Mouse (Mus musculus): ENCODE data around the gene Gnaq. TPM values are rescaled to one million over a fixed set of nuclear protein-coding genes. Genes with fewer than 3 reads are reported as not detected.

Gnaq gene
- total and polyA plus RNA-seq, 3 experiments: 8.1 to 12.9 (median 8.2) TPM

DNA sequence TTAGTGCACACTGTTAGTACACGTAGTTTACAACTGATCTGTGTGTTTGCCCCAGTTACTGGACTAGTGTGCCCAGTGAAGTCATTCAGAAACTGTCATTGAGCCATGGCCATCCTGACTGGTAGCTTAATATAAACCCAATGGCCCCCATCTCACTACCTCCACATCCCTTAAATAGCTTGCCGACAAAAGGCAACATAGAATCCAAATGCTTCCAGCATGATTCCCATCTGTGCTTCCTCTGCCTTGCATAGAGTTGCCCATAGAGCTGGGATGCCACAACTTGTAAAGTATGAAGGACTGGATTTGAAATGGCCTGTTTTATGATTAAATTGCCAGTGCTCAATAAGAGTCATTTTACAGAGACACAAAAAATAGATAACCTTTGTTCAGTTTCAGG, 212.9 kb downstream of the Gnaq start:
- Histone ChIP-seq H3K9ac (ENCODE audit: insufficient read depth, low read depth) (no peak overlapping the region), H3K4me3 (replicated peaks in 1 of 3; ENCODE audit: low read depth in 2 of 3, low read length in 2 of 3, poor library complexity in 1 of 3) (no peak overlapping the region), H3K27ac (ENCODE audit: insufficient read depth, low read depth) (no peak overlapping the region), H3K36me3 (replicated peaks in 1 of 2; ENCODE audit: control insufficient read depth in 1 of 2, insufficient read depth in 1 of 2, low read length in 1 of 2) (peaks cover 7 to 38% of the 10 kb centered on the region in 2 experiments), H3K4me2 (ENCODE audit: insufficient read depth, low read depth, poor library complexity, severe bottlenecking) (no peak overlapping the region), H3K4me1 (ENCODE audit: control insufficient read depth in 1 of 2, insufficient read depth in 2 of 2) (peaks cover 0 to 29% of the 10 kb centered on the region in 2 experiments; a peak in 3 of 4 replicates), H3K9me3 (replicated peaks; ENCODE audit: low read length) (no peaks in the 10 kb centered on the region), H3K79me2 (replicated peaks; ENCODE audit: control insufficient read depth, extremely low read depth, insufficient read depth, poor library complexity, severe bottlenecking) (no peaks in the 10 kb centered on the region), H3K27me3 (replicated peaks) (no peaks in the 10 kb centered on the region)
- TF ChIP-seq MYC (IDR thresholded peaks at IDR 0.05; ENCODE audit: low read depth, low read length): no peak
- TF ChIP-seq KAT2A (IDR thresholded peaks at IDR 0.05; ENCODE audit: insufficient replicate concordance, low read length): no peak
- TF ChIP-seq MAX (IDR thresholded peaks at IDR 0.05; ENCODE audit: low read length): no peak
- no peak for TF ChIP-seq MEF2A (IDR thresholded peaks at IDR 0.05; ENCODE audit: borderline replicate concordance, low read depth, low read length)
- TF ChIP-seq NRF1 (IDR thresholded peaks at IDR 0.05; ENCODE audit: low read depth, low read length): no peak
- TF ChIP-seq JUND (conservative IDR thresholded peaks at IDR 0.05; ENCODE audit: low read depth, low read length): no peak
- no peak for TF ChIP-seq MXI1 (IDR thresholded peaks at IDR 0.05; ENCODE audit: low read depth, low read length)
- no peak for DNase-seq (ENCODE audit: extremely low read depth)
- dilution Hi-C loops (cut with MboI; ENCODE audit: extremely low pct_ligation_motif_present, extremely low pct_unique_long_range_greater_than_20kb, low sequenced_read_pairs): no loop called here
- in situ Hi-C loops (cut with MboI; ENCODE audit: low pct_ligation_motif_present, low pct_unique_long_range_greater_than_20kb, low sequenced_read_pairs): loop anchor here (25.0 kb wide), 1 partner anchor 283 kb away; no protein-coding TSS in a partner anchor

DNA sequence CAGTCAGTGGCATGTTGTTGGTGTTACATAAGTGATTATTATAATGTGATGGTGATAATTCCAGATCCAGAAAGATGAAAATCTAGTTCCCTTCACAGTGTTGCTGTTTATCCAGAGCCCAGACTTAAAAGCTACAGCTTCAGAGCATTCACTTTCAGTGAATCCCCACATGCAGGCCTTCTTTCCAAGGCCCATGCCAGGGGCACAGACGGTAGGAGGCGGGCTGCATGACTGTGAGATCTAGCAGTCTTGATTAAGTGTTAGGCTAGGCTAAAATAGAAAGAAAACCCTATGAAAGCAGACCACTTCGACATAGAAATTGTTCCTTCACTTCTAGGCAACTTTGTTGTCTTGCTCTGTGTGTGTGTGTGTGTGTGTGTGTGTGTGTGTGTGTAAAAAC, 214.4 kb downstream of the Gnaq start:
- Histone ChIP-seq H3K4me3 (replicated peaks in 1 of 3; ENCODE audit: low read depth in 2 of 3, low read length in 2 of 3, poor library complexity in 1 of 3) (no peak overlapping the region), H3K27ac (ENCODE audit: insufficient read depth, low read depth) (no peak overlapping the region), H3K4me2 (ENCODE audit: insufficient read depth, low read depth, poor library complexity, severe bottlenecking) (no peak overlapping the region), H3K9me3 (replicated peaks; ENCODE audit: low read length) (no peaks in the 10 kb centered on the region), H3K9ac (ENCODE audit: insufficient read depth, low read depth) (no peak overlapping the region), H3K4me1 (ENCODE audit: control insufficient read depth in 1 of 2, insufficient read depth in 2 of 2) (peaks cover 0 to 23% of the 10 kb centered on the region in 2 experiments; a peak in 3 of 4 replicates), H3K79me2 (replicated peaks; ENCODE audit: control insufficient read depth, extremely low read depth, insufficient read depth, poor library complexity, severe bottlenecking) (no peaks in the 10 kb centered on the region), H3K27me3 (replicated peaks) (no peaks in the 10 kb centered on the region), H3K36me3 (replicated peaks in 1 of 2; ENCODE audit: control insufficient read depth in 1 of 2, insufficient read depth in 1 of 2, low read length in 1 of 2) (peaks cover 7 to 29% of the 10 kb centered on the region in 2 experiments)
- no peak for DNase-seq (ENCODE audit: extremely low read depth)
- dilution Hi-C loops (cut with MboI; ENCODE audit: extremely low pct_ligation_motif_present, extremely low pct_unique_long_range_greater_than_20kb, low sequenced_read_pairs) (no loop called here), in situ Hi-C loops (cut with MboI; ENCODE audit: low pct_ligation_motif_present, low pct_unique_long_range_greater_than_20kb, low sequenced_read_pairs) (loop anchor here (25.0 kb wide), 1 partner anchor 285 kb away; no protein-coding TSS in a partner anchor)
- TF ChIP-seq BHLHE40 (IDR thresholded peaks at IDR 0.05; ENCODE audit: low read depth, low read length) (no peak), TCF12 (IDR thresholded peaks at IDR 0.05; ENCODE audit: low read depth, low read length) (no peak), ETS1 (conservative IDR thresholded peaks at IDR 0.05; ENCODE audit: low read depth, low read length) (no peak), MYC (IDR thresholded peaks at IDR 0.05; ENCODE audit: low read depth, low read length) (no peak), USF2 (conservative IDR thresholded peaks at IDR 0.05; ENCODE audit: low read depth, low read length) (no peak)

DNA sequence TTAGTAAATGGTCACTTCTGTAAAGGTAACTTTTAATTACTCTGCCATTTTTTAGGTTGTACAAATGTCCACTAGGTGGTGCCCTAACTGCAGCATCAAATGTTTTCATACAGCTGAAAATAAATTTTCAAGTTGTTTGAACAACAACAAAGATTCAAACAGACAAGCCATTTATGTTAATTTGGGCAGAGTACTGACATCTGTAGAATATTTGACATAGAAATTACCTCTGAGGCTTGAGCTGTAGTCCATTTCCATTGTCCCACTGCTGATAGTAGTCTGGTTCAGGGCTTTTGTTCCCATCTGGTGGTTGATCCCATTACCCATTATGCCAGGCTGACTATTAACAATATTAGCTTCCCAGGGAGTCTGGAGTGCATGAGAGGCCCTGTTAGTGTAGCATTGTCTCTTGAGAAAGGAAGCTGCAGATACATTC, 221.1 kb downstream of the Gnaq start:
- in situ Hi-C loops (cut with MboI; ENCODE audit: low pct_ligation_motif_present, low pct_unique_long_range_greater_than_20kb, low sequenced_read_pairs): loop anchor here (25.0 kb wide), 1 partner anchor 184 kb away; no protein-coding TSS in a partner anchor
- no peak overlapping the region for H3K27ac ChIP-seq (ENCODE audit: insufficient read depth, low read depth)
- H3K9ac ChIP-seq (ENCODE audit: insufficient read depth, low read depth): no peak overlapping the region
- no peaks in the 10 kb centered on the region for H3K27me3 ChIP-seq (replicated peaks)
- no peak overlapping the region for H3K4me3 ChIP-seq (replicated peaks in 1 of 3; ENCODE audit: low read depth in 2 of 3, low read length in 2 of 3, poor library complexity in 1 of 3)
- TF ChIP-seq CTCF (conservative IDR thresholded peaks at IDR 0.05 in 1 of 2, IDR thresholded peaks at IDR 0.05 in 1 of 2; ENCODE audit: low read depth in 2 of 2, low read length in 2 of 2) (peak; percentile 63 to 81; a peak in 3 of 4 replicates), ZNF384 (IDR thresholded peaks at IDR 0.05; ENCODE audit: low read depth, low read length) (no peak), MAFK (IDR thresholded peaks at IDR 0.05; ENCODE audit: insufficient replicate concordance, low read length) (peak; percentile 25; the same call in 1 of the 2 replicates), MEF2A (IDR thresholded peaks at IDR 0.05; ENCODE audit: borderline replicate concordance, low read depth, low read length) (0 out of 2 replicates have a peak, but pooled peaks have one; percentile 8), SMC3 (IDR thresholded peaks at IDR 0.05; ENCODE audit: low read depth, low read length) (peak; percentile 77), RAD21 (IDR thresholded peaks at IDR 0.05; ENCODE audit: low read depth, low read length) (peak; percentile 82), CHD2 (IDR thresholded peaks at IDR 0.05; ENCODE audit: low read length) (no peak), MYC (IDR thresholded peaks at IDR 0.05; ENCODE audit: low read depth, low read length) (peak; percentile 18; the same call in 1 of the 2 replicates), ZC3H11A (IDR thresholded peaks at IDR 0.05; ENCODE audit: low read depth, low read length) (peak; percentile 28; the same call in 1 of the 2 replicates)
- DNase-seq (ENCODE audit: extremely low read depth): peak; percentile 47
- H3K4me2 ChIP-seq (ENCODE audit: insufficient read depth, low read depth, poor library complexity, severe bottlenecking): no peak overlapping the region
- dilution Hi-C loops (cut with MboI; ENCODE audit: extremely low pct_ligation_motif_present, extremely low pct_unique_long_range_greater_than_20kb, low sequenced_read_pairs): no loop called here
- H3K79me2 ChIP-seq (replicated peaks; ENCODE audit: control insufficient read depth, extremely low read depth, insufficient read depth, poor library complexity, severe bottlenecking): no peaks in the 10 kb centered on the region
- peaks cover 0 to 3% of the 10 kb centered on the region in 2 experiments; a peak in 1 of 4 replicates for H3K4me1 ChIP-seq (ENCODE audit: control insufficient read depth in 1 of 2, insufficient read depth in 2 of 2)
- peaks cover 0 to 20% of the 10 kb centered on the region in 2 experiments for H3K36me3 ChIP-seq (replicated peaks in 1 of 2; ENCODE audit: control insufficient read depth in 1 of 2, insufficient read depth in 1 of 2, low read length in 1 of 2)
- no peaks in the 10 kb centered on the region for H3K9me3 ChIP-seq (replicated peaks; ENCODE audit: low read length)

Measured in CH12.LX (cell line).